ENCODE assay signal across 35 mouse cellular contexts in the genomic region with DNA sequence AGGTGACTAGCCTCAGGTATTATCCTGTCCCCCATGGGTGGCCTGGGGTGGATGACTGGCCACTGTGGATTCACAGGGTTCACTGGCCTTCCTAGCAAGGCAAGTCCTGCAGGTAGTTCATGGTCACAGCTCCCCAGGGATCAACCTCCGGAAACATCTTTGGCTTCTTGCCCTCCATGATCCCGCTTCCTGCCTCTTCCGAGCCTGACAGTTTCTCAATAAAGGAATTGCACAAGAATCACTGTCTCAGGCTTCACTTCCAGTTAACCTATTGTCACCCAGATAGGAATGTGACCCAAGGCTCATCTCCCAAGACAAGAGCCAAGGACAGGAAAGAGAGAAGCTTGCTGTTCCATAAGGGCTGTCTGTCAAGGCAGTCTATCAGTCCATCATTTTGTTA. TPM values are rescaled to one million over a fixed set of nuclear protein-coding genes. Genes with fewer than 3 reads are reported as not detected.
DNase-seq lines count a peak whose midpoint lies in the region; ATAC-seq and TF ChIP-seq lines count a peak whose summit lies in the region.
"Had no signal": no experiment of that assay in that cellular context is flagged by ENCODE, and none has a peak within 500 bp of the region (broad histone marks: within the 10 kb centered on the region; RNA-seq: fewer than 3 reads in every experiment).

No protein-coding gene starts in this region.

- H3K9me3 ChIP-seq in liver, embryonic 11.5 days (ENCODE audit: control insufficient read depth, low read length), result no peaks in the 10 kb centered on the region
- H3K9me3 ChIP-seq: embryonic facial prominence, embryonic 10.5 days; embryonic facial prominence, embryonic 15.5 days; forebrain, embryonic 13.5 days; heart, embryonic 15.5 days; hindbrain, embryonic 12.5 days; intestine, embryonic 15.5 days; neural tube, embryonic 13.5 days had no signal

- no peak for ATAC-seq in liver, embryonic 11.5 days (replicated peaks; ENCODE audit: low FRiP score)
- ATAC-seq in megakaryocyte progenitor cell, adult 5-6 weeks (replicated peaks; ENCODE audit: poor library complexity), result peak; percentile 44; the same call in 1 of the 2 replicates
- ATAC-seq: forebrain, embryonic 13.5 days; hindbrain, postnatal 0 days had no signal

- H3ac ChIP-seq in C2C12 (ENCODE audit: control insufficient read depth, insufficient read length, low read depth), result no peak overlapping the region

- intact Hi-C loops in gastrocnemius, postnatal 36 days (cut with DNase I), result no loop called here

- no peak overlapping the region for H3K9ac ChIP-seq in liver, adult 2 months (ENCODE audit: low read depth, low read length)
- H3K9ac ChIP-seq in liver, embryonic 11.5 days (ENCODE audit: low read depth, low read length), result no peak overlapping the region
- H3K9ac ChIP-seq: embryonic facial prominence, embryonic 15.5 days; forebrain, embryonic 13.5 days; heart, embryonic 15.5 days; hindbrain, embryonic 12.5 days; intestine, embryonic 15.5 days; liver, embryonic 14.5 days; neural tube, embryonic 13.5 days had no signal

- H3K4me2 ChIP-seq in liver, embryonic 11.5 days, result no peak overlapping the region
- H3K4me2 ChIP-seq: embryonic facial prominence, embryonic 15.5 days; forebrain, embryonic 13.5 days; heart, embryonic 15.5 days; hindbrain, embryonic 12.5 days; intestine, embryonic 15.5 days; midbrain, embryonic 11.5 days; neural tube, embryonic 13.5 days had no signal

- no peaks in the 10 kb centered on the region; the same call in 1 of the 2 replicates for H3K27me3 ChIP-seq in liver, adult 2 months (ENCODE audit: control insufficient read depth, insufficient read depth, low read length)
- H3K27me3 ChIP-seq in liver, embryonic 11.5 days (replicated peaks; ENCODE audit: control insufficient read depth, insufficient read depth, low read length), result peaks cover 11% of the 10 kb centered on the region
- H3K27me3 ChIP-seq in C2C12 (ENCODE audit: control insufficient read depth, insufficient read depth, insufficient read length), result no peaks in the 10 kb centered on the region
- H3K27me3 ChIP-seq: intestine, embryonic 15.5 days had no signal

- DNase-seq in liver, adult 2 months (ENCODE audit: extremely low read depth, low read depth, low spot score), result peak; percentile 4
- DNase-seq in liver, embryonic 11.5 days (ENCODE audit: low spot score), result no peak
- peak; percentile 77 for DNase-seq in adipocyte (ENCODE audit: low spot score)
- no peak for DNase-seq in adrenal gland, adult (ENCODE audit: inconsistent age in 2 of 2, low spot score in 1 of 2)
- DNase-seq in gastrocnemius, postnatal 36 days, result no peak
- DNase-seq in c-Kit-positive CD71-positive TER-119-positive erythroid progenitor cells, embryonic 14.5 days (ENCODE audit: low spot score), result no peak
- DNase-seq: adrenal gland, postnatal 36 days; cerebellum, adult 2 months; cerebellum, postnatal 25 days; gastrocnemius, postnatal 14 days; kidney, adult 2 months; kidney, postnatal 36 days; left cerebral cortex, postnatal 4 days; lung, postnatal 10 days; retina, postnatal 1 day; right cerebral cortex, postnatal 14 days had no signal

- TF ChIP-seq POLR2A in liver, adult 2 months (IDR thresholded peaks at IDR 0.05; ENCODE audit: extremely low read depth, insufficient read depth, low read length), result no peak

- H3K79me2 ChIP-seq in liver, adult 2 months (ENCODE audit: control insufficient read depth, insufficient read depth, low read length), result no peaks in the 10 kb centered on the region
- no peaks in the 10 kb centered on the region for H3K79me2 ChIP-seq in C2C12 (ENCODE audit: control insufficient read depth, insufficient read depth)

- H3K4me1 ChIP-seq in liver, adult 2 months (ENCODE audit: control insufficient read depth, insufficient read depth, low read length), result no peaks in the 10 kb centered on the region
- no peaks in the 10 kb centered on the region for H3K4me1 ChIP-seq in liver, embryonic 11.5 days (replicated peaks; ENCODE audit: control insufficient read depth, insufficient read depth, low read length)
- H3K4me1 ChIP-seq: embryonic facial prominence, embryonic 15.5 days; forebrain, embryonic 13.5 days; hindbrain, embryonic 12.5 days; neural tube, embryonic 13.5 days had no signal

- no peak overlapping the region for H3K4me3 ChIP-seq in liver, adult 2 months (ENCODE audit: insufficient read depth, low read depth, low read length)
- no peak overlapping the region for H3K4me3 ChIP-seq in liver, embryonic 11.5 days (ENCODE audit: low read depth, low read length)
- H3K4me3 ChIP-seq in C2C12 (ENCODE audit: insufficient read depth, poor library complexity, severe bottlenecking), result no peak overlapping the region
- H3K4me3 ChIP-seq: embryonic facial prominence, embryonic 10.5 days; embryonic facial prominence, embryonic 15.5 days; forebrain, embryonic 13.5 days; heart, embryonic 15.5 days; hindbrain, embryonic 12.5 days; intestine, embryonic 15.5 days; neural tube, embryonic 13.5 days had no signal

- no peaks in the 10 kb centered on the region for H3K79me3 ChIP-seq in C2C12 (ENCODE audit: low read depth)

- no peaks in the 10 kb centered on the region for H3K36me3 ChIP-seq in liver, adult 2 months (ENCODE audit: control insufficient read depth, insufficient read depth, low read length)
- no peaks in the 10 kb centered on the region for H3K36me3 ChIP-seq in liver, embryonic 11.5 days (ENCODE audit: control insufficient read depth, insufficient read depth, low read length)
- no peaks in the 10 kb centered on the region for H3K36me3 ChIP-seq in C2C12 (ENCODE audit: control insufficient read depth, insufficient read depth)
- H3K36me3 ChIP-seq: embryonic facial prominence, embryonic 10.5 days; embryonic facial prominence, embryonic 15.5 days; heart, embryonic 15.5 days; hindbrain, embryonic 12.5 days; intestine, embryonic 15.5 days; neural tube, embryonic 13.5 days had no signal

- no peak overlapping the region for H3K27ac ChIP-seq in liver, adult 2 months (replicated peaks; ENCODE audit: insufficient read depth, low read depth, low read length)
- H3K27ac ChIP-seq in liver, embryonic 11.5 days (ENCODE audit: low read depth, low read length), result no peak overlapping the region
- H3K27ac ChIP-seq: embryonic facial prominence, embryonic 10.5 days; embryonic facial prominence, embryonic 15.5 days; forebrain, embryonic 13.5 days; heart, embryonic 15.5 days; hindbrain, embryonic 12.5 days; hindbrain, postnatal 0 days; intestine, embryonic 15.5 days; liver, embryonic 14.5 days; neural tube, embryonic 13.5 days had no signal

- no peak for TF ChIP-seq CTCF in liver, adult 2 months (IDR thresholded peaks at IDR 0.05; ENCODE audit: low read depth, low read length)
- no peak for TF ChIP-seq CTCF in C2C12 (IDR thresholded peaks at IDR 0.05; ENCODE audit: control insufficient read depth, insufficient read depth, insufficient read length)

- WGBS in liver, adult 2 months, result 4% methylated on average over 3 of the region's 3 CpGs
- WGBS in liver, embryonic 11.5 days, result 48% methylated on average over 3 of the region's 3 CpGs

TF ChIP-seq in C2C12, 6 proteins besides CTCF, POLR2A, EP300 and RAD21:
- peak; percentile 95 for TF ChIP-seq CEBPB (IDR thresholded peaks at IDR 0.05; ENCODE audit: low read depth)
- no peak for TF ChIP-seq MYOG (IDR thresholded peaks at IDR 0.05; ENCODE audit: control insufficient read depth, extremely low read depth, insufficient read length)

RNA-seq across cellular contexts. Expression of gene Hand1, which starts 18.3 kb away (rescaled TPM):
- not detected in 2 replicates for total RNA-seq in liver, adult 2 months (2014; rRNA removed)
- polyA plus RNA-seq in liver, adult 2 months (2012; rRNA removed), result not detected in 2 replicates
- 9.1 and 11.0 TPM in 2 replicates for polyA plus RNA-seq in liver, embryonic 11.5 days (2014; fragmentation: Nextera tagmentation; extraction: Ambion mirVana)
- not detected for polyA plus RNA-seq in C2C12 (2012; fragmentation: generic; extraction: Trizol)
- total RNA-seq in megakaryocyte progenitor cell, adult 5-6 weeks (2015), result not detected in 2 replicates
- total RNA-seq in megakaryocyte progenitor cell, adult 5-6 weeks (2017), result not detected in 2 replicates
- total RNA-seq in gastrocnemius, postnatal 36 days (2021), result not detected
- total RNA-seq: gastrocnemius, postnatal 14 days; heart, adult 8-10 months; heart, postnatal 25 days; hindbrain, postnatal 0 days; layer of hippocampus, adult 8-10 months; layer of hippocampus, postnatal 25 days; left cerebral cortex, adult 8-10 months; left cerebral cortex, postnatal 4 days; midbrain, postnatal 0 days had no signal
- polyA plus RNA-seq: brain, embryonic 14.5 days; cerebellum, adult 2 months; forebrain, embryonic 13.5 days; hindbrain, postnatal 0 days; midbrain, embryonic 11.5 days; midbrain, postnatal 0 days had no signal

RNA-seq across cellular contexts. Expression of gene Sap30l, which starts 49.5 kb away (rescaled TPM):
- 22.4 and 24.3 TPM in 2 replicates for total RNA-seq in liver, adult 2 months (2014; rRNA removed)
- polyA plus RNA-seq in liver, adult 2 months (2012; rRNA removed), result 24.5 and 30.1 TPM in 2 replicates
- polyA plus RNA-seq in liver, embryonic 11.5 days (2014; fragmentation: Nextera tagmentation; extraction: Ambion mirVana), result 7.5 and 7.8 TPM in 2 replicates
- 34.9 TPM for polyA plus RNA-seq in C2C12 (2012; fragmentation: generic; extraction: Trizol)
- 19.0 and 22.6 TPM in 2 replicates for total RNA-seq in megakaryocyte progenitor cell, adult 5-6 weeks (2015)
- 16.5 and 17.0 TPM in 2 replicates for total RNA-seq in megakaryocyte progenitor cell, adult 5-6 weeks (2017)
- 10 to 100 TPM; 36.8 to 37.0 TPM for total RNA-seq in gastrocnemius, postnatal 36 days (2021)

Comparison
In these comparisons a context has a peak if more than half of its experiments do, and no peak if none do; other contexts are left out.
1. DNase-seq: peak in liver, adult 2 months (single experiment) and adipocyte (single experiment); none in liver, embryonic 11.5 days (single experiment), adrenal gland, adult (0 of 2), gastrocnemius, postnatal 36 days (0 of 2) and c-Kit-positive CD71-positive TER-119-positive erythroid progenitor cells, embryonic 14.5 days (single experiment).